Mouse (Mus musculus) spleen, adult 2 months (tissue): ENCODE results near the gene Tlr3.

Experiments used
- CTCF ChIP-seq: fragments of 200-500 bp; IDR thresholded peaks from 2 replicates; pipeline ENCODE4 v1.5.1; 2011; ENCODE audit warnings: mild to moderate bottlenecking, inconsistent platforms; ENCODE audit not compliant: insufficient read depth, insufficient read length, insufficient replicate concordance; ENCODE audit errors: extremely low read depth
- POLR2A ChIP-seq: fragments of 200-500 bp; IDR thresholded peaks from 2 replicates; pipeline ENCODE4 v1.6.1; 2011; ENCODE audit warnings: low read depth, low read length, inconsistent platforms

GRCm38 (mm10) chr8:45380598-45380997, 30.3 kb downstream of the Tlr3 start:
- TF ChIP-seq POLR2A: no peak
- no peak for TF ChIP-seq CTCF
